Mouse (Mus musculus) embryonic facial prominence, embryonic 11.5 days (tissue): ENCODE measurements around the gene Tbcd. TPM values are rescaled to one million over a fixed set of nuclear protein-coding genes. Genes with fewer than 3 reads are reported as not detected.

Experiments used
- ATAC-seq: fragments of 200-750 bp; cut with Nextera tagmentation; replicated peaks from 2 replicates; pipeline ENCODE4 v1.8.0; 2017; ENCODE audit warnings: low read depth; ENCODE audit not compliant: insufficient number of reproducible peaks, low FRiP score, low TSS enrichment
- DNase-seq: peaks from one replicate; pipeline ENCODE4 v3.0.0-alpha.2; 2015; ENCODE audit warnings: low spot score
- H3K27ac ChIP-seq: fragments of 300-500 bp; sonication (generic); replicated peaks from 2 replicates; pipeline ENCODE4 v1.5.1; 2014; ENCODE audit warnings: mild to moderate bottlenecking, low read depth, low read length, control low read depth
- H3K27me3 ChIP-seq: fragments of 300-500 bp; sonication (generic); 2 replicates; pipeline ENCODE4 v1.6.1; 2014; ENCODE audit warnings: mild to moderate bottlenecking, low read length, moderate library complexity, mixed read lengths; ENCODE audit not compliant: control insufficient read depth, insufficient read depth
- H3K36me3 ChIP-seq: fragments of 300-500 bp; sonication (generic); replicated peaks from 2 replicates; pipeline ENCODE4 v1.6.1; 2014; ENCODE audit warnings: low read depth, mild to moderate bottlenecking, low read length, moderate library complexity, mixed read lengths; ENCODE audit not compliant: control insufficient read depth, insufficient read depth
- H3K4me1 ChIP-seq: fragments of 300-500 bp; sonication (generic); 2 replicates; pipeline ENCODE4 v1.6.1; 2014; ENCODE audit warnings: low read length, mixed read lengths; ENCODE audit not compliant: control insufficient read depth, insufficient read depth
- H3K4me2 ChIP-seq: fragments of 300-500 bp; sonication (generic); 2 replicates; pipeline ENCODE4 v1.6.1; 2014; ENCODE audit warnings: low read depth, mild to moderate bottlenecking, control low read depth, low read length, moderate library complexity
- H3K4me3 ChIP-seq: fragments of 300-500 bp; sonication (generic); 2 replicates; pipeline ENCODE4 v1.5.1; 2014; ENCODE audit warnings: low read depth, low read length, control low read depth
- H3K9ac ChIP-seq: fragments of 300-500 bp; sonication (generic); replicated peaks from 2 replicates; pipeline ENCODE4 v1.6.1; 2014; ENCODE audit warnings: mild to moderate bottlenecking, control low read depth, low read length
- H3K9me3 ChIP-seq: fragments of 300-500 bp; sonication (generic); replicated peaks from 2 replicates; pipeline ENCODE4 v1.6.1; 2016; ENCODE audit warnings: mild to moderate bottlenecking, low read length, inconsistent platforms, mixed read lengths; ENCODE audit not compliant: control insufficient read depth
- WGBS: fragments of 180-500 bp; shearing (Covaris S2); extraction: QIAGEN DNeasy Blood & Tissue Kit; methylation state at CpG from one replicate; pipeline ENCODE4 v1.1.7; 2014; 5-methylcytosine and 5-hydroxymethylcytosine counted together
- polyA plus RNA-seq: library from polyadenylated mRNA; unstranded; fragments of >200 nt; fragmentation: Nextera tagmentation; extraction: Ambion mirVana; gene quantifications from 2 replicates; pipeline ENCODE4 v1.2.1, GENCODE M21; 2014

Gene Tbcd
- polyA plus RNA-seq, 1 experiment from 2014 or later, result 31.1 TPM

DNA sequence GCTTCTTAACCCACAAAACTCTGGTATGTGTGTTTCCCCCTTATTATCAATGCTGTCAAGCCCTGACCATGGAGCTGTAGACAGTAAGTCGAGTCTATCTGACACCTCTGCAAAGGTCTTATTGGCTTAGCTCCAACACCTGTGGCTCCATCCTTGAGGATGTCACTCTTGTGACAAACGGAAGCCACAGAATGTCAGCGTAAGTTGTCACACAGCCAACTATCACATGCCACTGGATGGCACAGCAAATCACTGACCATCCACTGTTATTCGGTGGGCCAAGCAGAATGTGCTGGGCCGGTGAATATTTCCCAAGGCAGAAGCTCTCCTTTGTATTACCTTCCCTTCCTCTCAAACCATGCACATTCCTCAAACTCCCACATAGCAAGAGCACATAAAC, 196.4 kb downstream of the Tbcd start:
- Histone ChIP-seq H3K4me3 (no peak overlapping the region), H3K27me3 (no peaks in the 10 kb centered on the region), H3K36me3 (no peaks in the 10 kb centered on the region), H3K27ac (no peak overlapping the region), H3K4me2 (no peak overlapping the region), H3K9me3 (no peaks in the 10 kb centered on the region), H3K4me1 (no peaks in the 10 kb centered on the region; the same call in 1 of the 2 replicates), H3K9ac (no peak overlapping the region)
- DNase-seq, result no peak
- ATAC-seq, result no peak
- 89% methylated on average over 5 of the region's 5 CpGs for WGBS

DNA sequence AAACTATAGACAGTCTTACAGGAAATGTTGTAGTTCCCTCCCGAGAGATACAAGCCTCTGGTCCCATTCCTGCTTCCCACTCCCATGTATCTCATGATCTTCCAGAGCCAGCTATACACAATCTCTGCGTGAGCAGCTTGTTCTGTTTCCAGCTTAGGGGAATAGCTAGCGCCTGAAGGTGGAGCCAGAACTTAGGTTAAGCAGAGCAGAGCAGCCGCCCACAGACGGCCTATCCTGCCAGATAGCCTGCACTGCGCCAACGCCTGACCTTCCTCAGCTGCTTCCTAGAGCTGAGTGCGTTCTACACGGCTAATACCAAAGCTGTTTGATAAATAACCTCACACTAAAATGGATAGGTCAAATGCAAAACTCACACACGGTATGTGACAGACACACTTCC, 198.2 kb downstream of the Tbcd start:
- H3K4me3 ChIP-seq, result no peak overlapping the region
- no peaks in the 10 kb centered on the region for H3K9me3 ChIP-seq
- H3K36me3 ChIP-seq, result no peaks in the 10 kb centered on the region
- H3K4me2 ChIP-seq, result no peak overlapping the region
- H3K27me3 ChIP-seq, result no peaks in the 10 kb centered on the region
- no peak overlapping the region for H3K27ac ChIP-seq
- ATAC-seq, result no peak
- WGBS, result 83% methylated on average over 10 of the region's 10 CpGs
- no peak overlapping the region for H3K9ac ChIP-seq
- no peak for DNase-seq
- no peaks in the 10 kb centered on the region; the same call in 1 of the 2 replicates for H3K4me1 ChIP-seq

DNA sequence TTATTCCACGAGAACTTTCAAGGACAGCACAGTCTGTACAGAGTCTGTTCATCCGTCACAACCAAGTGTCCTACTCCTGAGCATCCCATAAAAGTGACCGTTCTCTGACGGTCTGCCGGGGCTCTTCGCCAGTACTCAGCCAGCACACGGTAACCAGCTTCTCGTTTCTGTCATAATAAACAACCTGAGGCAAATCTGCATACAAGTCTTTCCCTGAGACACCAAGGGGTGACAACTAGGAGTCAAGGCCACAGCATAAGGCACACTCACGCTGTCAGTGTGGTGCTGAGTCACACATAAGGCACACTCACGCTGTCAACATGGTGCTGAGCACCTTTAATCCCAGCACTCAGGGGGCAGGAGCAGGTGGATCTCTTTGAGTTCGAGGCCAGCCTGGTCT, 198.9 kb downstream of the Tbcd start:
- Histone ChIP-seq H3K4me3 (no peak overlapping the region), H3K27me3 (no peaks in the 10 kb centered on the region), H3K4me1 (no peaks in the 10 kb centered on the region; the same call in 1 of the 2 replicates), H3K36me3 (no peaks in the 10 kb centered on the region), H3K4me2 (no peak overlapping the region), H3K9me3 (no peaks in the 10 kb centered on the region), H3K9ac (no peak overlapping the region), H3K27ac (no peak overlapping the region)
- WGBS, result 93% methylated on average over 11 of the region's 11 CpGs
- ATAC-seq (no peak), DNase-seq (no peak)

DNA sequence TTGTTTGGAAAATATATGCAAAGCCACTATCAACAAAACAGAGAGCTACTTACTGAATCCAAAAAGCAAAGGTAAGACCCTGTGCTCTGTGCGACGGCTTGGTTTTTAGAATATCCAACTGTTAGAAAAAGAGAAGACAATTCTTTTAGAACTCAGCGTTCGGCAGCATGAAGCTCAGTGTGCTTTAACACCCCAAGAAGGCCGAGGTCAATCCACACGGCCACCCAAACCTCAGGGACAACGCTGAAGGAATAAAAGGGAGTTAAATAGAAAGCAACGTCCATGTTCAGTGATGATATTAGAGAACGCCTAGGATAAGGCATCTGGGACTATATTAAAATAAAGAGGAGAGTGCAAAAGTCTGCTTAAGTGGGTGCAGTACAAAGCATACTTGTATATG, 199.8 kb downstream of the Tbcd start:
- ATAC-seq, result no peak

DNA sequence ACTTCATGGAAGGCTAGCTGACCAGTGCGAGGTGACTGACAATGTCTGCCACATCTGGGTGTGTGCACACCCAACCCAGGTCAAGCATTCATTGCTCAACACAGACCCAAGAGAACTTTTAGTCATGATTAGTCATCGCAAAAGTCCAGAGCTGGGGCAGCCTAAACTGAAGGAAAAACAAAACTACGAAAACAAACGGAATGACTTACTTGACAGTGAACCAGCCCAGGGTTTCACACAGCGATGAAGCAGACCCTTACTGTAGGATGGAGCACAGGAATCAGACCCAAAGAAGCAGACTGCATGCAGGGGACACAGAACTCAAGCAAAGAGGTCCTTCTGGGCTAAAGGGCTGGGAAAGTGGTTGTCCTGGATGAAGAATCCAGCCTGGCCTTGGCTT, 200.2 kb downstream of the Tbcd start:
- Histone ChIP-seq H3K27me3 (no peaks in the 10 kb centered on the region), H3K4me2 (no peak overlapping the region), H3K27ac (no peak overlapping the region), H3K4me1 (no peaks in the 10 kb centered on the region; the same call in 1 of the 2 replicates), H3K4me3 (no peak overlapping the region), H3K9me3 (no peaks in the 10 kb centered on the region), H3K9ac (no peak overlapping the region), H3K36me3 (no peaks in the 10 kb centered on the region)
- DNase-seq (no peak), ATAC-seq (no peak)
- WGBS, result 92% methylated on average over 5 of the region's 5 CpGs

More for the DNA sequence above, 199.8 kb downstream of the Tbcd start:
- no peak overlapping the region for H3K9ac ChIP-seq
- H3K4me2 ChIP-seq, result no peak overlapping the region
- DNase-seq, result no peak
- no peaks in the 10 kb centered on the region for H3K27me3 ChIP-seq
- no peaks in the 10 kb centered on the region for H3K9me3 ChIP-seq
- H3K27ac ChIP-seq, result no peak overlapping the region
- H3K36me3 ChIP-seq, result no peaks in the 10 kb centered on the region
- 93% methylated on average over 9 of the region's 9 CpGs for WGBS
- no peak overlapping the region for H3K4me3 ChIP-seq
- no peaks in the 10 kb centered on the region; the same call in 1 of the 2 replicates for H3K4me1 ChIP-seq

DNA sequence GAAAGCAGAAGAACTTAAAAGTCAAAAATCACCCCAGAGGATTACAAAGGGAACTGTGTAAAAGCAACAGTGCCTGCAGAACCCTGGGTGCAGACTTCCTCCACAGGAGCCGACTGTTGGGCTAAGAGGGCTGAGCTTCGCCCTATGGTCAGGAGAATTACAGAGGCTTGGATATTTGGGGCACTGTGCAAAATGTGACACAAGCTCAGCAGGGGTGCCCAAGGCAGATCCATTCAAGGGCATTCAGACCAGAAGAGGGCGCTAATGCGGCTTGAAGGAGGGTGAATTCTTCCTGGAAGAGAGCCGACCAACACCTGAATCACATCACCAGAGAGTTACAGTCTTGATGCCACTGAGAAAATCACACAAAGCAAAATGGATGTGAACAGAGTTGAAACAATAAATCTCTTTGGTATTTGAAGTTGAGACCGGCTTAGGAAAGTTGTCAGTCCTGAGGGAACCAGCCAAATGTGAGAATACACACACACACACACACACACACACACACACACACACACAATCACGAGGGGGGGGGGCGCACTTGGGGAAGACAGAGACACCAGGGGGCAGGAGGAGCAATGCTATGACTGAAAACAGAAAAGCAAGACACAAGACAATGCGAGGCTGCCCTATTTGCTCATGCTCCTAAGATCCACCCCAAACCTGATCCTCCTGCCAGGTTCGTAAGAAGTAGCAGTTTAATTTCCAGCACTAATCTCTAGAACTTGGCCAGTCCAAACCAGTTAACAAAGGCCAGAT, 201.0 kb downstream of the Tbcd start:
- no peaks in the 10 kb centered on the region; the same call in 1 of the 2 replicates for H3K4me1 ChIP-seq
- no peak overlapping the region for H3K4me2 ChIP-seq
- WGBS, result 61% methylated on average over 10 of the region's 10 CpGs
- no peak overlapping the region for H3K4me3 ChIP-seq
- H3K27me3 ChIP-seq, result no peaks in the 10 kb centered on the region
- ATAC-seq (no peak), DNase-seq (peak; percentile 74)
- H3K27ac ChIP-seq, result no peak overlapping the region
- no peaks in the 10 kb centered on the region for H3K36me3 ChIP-seq
- H3K9ac ChIP-seq, result no peak overlapping the region
- no peaks in the 10 kb centered on the region for H3K9me3 ChIP-seq

DNA sequence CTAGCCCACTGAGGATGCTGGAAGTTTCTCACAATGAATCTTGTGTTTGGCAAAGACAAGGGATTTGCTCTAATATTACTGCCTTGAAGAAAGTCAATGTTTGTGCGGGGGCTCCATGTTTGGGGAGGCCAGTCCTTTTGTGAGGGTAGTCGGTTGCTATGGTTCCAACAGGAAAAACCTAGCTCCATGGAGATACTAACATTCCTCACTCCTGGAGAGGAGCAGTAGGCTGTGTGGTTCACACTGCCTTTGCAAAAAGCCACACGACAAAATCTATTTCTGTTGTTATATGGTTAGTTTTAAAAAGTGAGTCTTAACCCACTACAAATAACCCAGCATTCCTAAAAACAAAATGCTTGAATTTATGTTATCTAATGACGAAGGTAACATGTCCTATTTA, 201.9 kb downstream of the Tbcd start:
- no peak overlapping the region for H3K27ac ChIP-seq
- no peak overlapping the region for H3K4me3 ChIP-seq
- WGBS, result 86% methylated on average over 4 of the region's 4 CpGs
- H3K4me1 ChIP-seq, result no peaks in the 10 kb centered on the region
- H3K9ac ChIP-seq, result no peak overlapping the region
- ATAC-seq (no peak), DNase-seq (no peak)
- H3K9me3 ChIP-seq, result no peaks in the 10 kb centered on the region
- no peak overlapping the region for H3K4me2 ChIP-seq
- H3K27me3 ChIP-seq, result no peaks in the 10 kb centered on the region
- no peaks in the 10 kb centered on the region for H3K36me3 ChIP-seq

DNA sequence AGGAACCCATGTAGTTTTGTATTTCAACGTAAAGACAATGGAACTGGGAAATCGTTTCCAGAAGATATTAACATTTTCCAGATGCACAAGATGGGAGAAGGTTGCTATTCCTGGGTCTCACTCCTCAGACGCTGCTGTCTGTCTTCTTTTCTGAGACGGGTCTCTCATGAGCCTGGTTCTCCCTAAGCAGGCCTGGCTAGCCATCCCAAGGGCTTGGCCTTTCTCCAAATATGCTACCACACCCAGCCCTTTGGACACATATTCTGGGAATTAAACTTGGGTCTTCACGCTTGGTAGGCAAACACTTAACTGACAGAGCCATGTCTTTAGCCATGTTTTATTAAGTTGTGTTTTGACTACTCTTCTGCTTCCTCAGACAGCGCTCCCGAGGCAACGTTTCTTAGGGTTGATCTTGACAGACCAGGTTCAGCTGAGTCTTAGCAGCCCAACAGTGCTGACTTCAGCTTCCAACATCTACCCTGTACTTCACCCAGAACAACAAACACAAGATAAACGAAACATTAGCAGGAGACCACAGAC, 202.7 kb downstream of the Tbcd start:
- no peak for ATAC-seq
- WGBS, result 68% methylated on average over 9 of the region's 9 CpGs
- Histone ChIP-seq H3K9me3 (no peaks in the 10 kb centered on the region), H3K36me3 (no peaks in the 10 kb centered on the region), H3K27me3 (no peaks in the 10 kb centered on the region), H3K9ac (no peak overlapping the region), H3K4me1 (no peaks in the 10 kb centered on the region), H3K4me2 (no peak overlapping the region), H3K4me3 (no peak overlapping the region), H3K27ac (no peak overlapping the region)
- DNase-seq, result no peak
